Comparison of ENCODE assay signal across 20 mouse cellular contexts in genomic region chr6:90900302-90900701, GRCm38 (mm10).
DNase-seq lines count a peak whose midpoint lies in the region; ATAC-seq and TF ChIP-seq lines count a peak whose summit lies in the region.
"Had no signal": no experiment of that assay in that cellular context is flagged by ENCODE, and none has a peak within 500 bp of the region (broad histone marks: within the 10 kb centered on the region; RNA-seq: fewer than 3 reads in every experiment).

No protein-coding gene starts in this region.

- H3K4me3 ChIP-seq in midbrain, embryonic 11.5 days (ENCODE audit: low read depth, low read length): no peak overlapping the region
- no peak overlapping the region for H3K4me3 ChIP-seq in midbrain, postnatal 0 days (ENCODE audit: low read depth, low read length)
- H3K4me3 ChIP-seq in neural tube, embryonic 14.5 days (ENCODE audit: low read depth, low read length): no peak overlapping the region
- H3K4me3 ChIP-seq in neural tube, embryonic 15.5 days (replicated peaks): no peak overlapping the region
- H3K4me3 ChIP-seq: embryonic facial prominence, embryonic 10.5 days; embryonic facial prominence, embryonic 12.5 days; forebrain, embryonic 10.5 days; forebrain, embryonic 12.5 days had no signal

- TF ChIP-seq CTCF in midbrain, postnatal 0 days (IDR thresholded peaks at IDR 0.05): no peak

- no peak for ATAC-seq in midbrain, embryonic 11.5 days (ENCODE audit: low FRiP score)
- no peak for ATAC-seq in midbrain, postnatal 0 days (ENCODE audit: low FRiP score)
- peak; percentile 60; the same call in 1 of the 2 replicates for ATAC-seq in neural tube, embryonic 14.5 days (ENCODE audit: low read depth)
- no peak for ATAC-seq in neural tube, embryonic 15.5 days (ENCODE audit: low FRiP score)
- ATAC-seq in erythroid progenitor cell, adult 5-6 weeks (replicated peaks; ENCODE audit: low FRiP score, poor library complexity, severe bottlenecking): no peak
- ATAC-seq: activated CD4-positive, CD25-positive, alpha-beta regulatory T cell, adult 4 months; forebrain, embryonic 14.5 days; forebrain, embryonic 16.5 days had no signal

- H3K4me1 ChIP-seq in midbrain, embryonic 11.5 days (ENCODE audit: control insufficient read depth, insufficient read depth, low read length): no peaks in the 10 kb centered on the region
- no peaks in the 10 kb centered on the region for H3K4me1 ChIP-seq in midbrain, postnatal 0 days (ENCODE audit: insufficient read depth, low read length)
- 0 out of 2 replicates have a peak, but pooled peaks cover 2% of the 10 kb centered on the region for H3K4me1 ChIP-seq in neural tube, embryonic 14.5 days (ENCODE audit: control insufficient read depth, insufficient read depth, low read length)
- peaks cover 6% of the 10 kb centered on the region for H3K4me1 ChIP-seq in neural tube, embryonic 15.5 days
- H3K4me1 ChIP-seq: embryonic facial prominence, embryonic 10.5 days had no signal

- H3K27ac ChIP-seq in midbrain, embryonic 11.5 days (ENCODE audit: low read depth, low read length): no peak overlapping the region
- H3K27ac ChIP-seq in midbrain, postnatal 0 days (ENCODE audit: low read depth, low read length): no peak overlapping the region
- no peak overlapping the region for H3K27ac ChIP-seq in neural tube, embryonic 14.5 days (ENCODE audit: low read depth, low read length)
- no peak overlapping the region for H3K27ac ChIP-seq in neural tube, embryonic 15.5 days (replicated peaks)
- H3K27ac ChIP-seq: embryonic facial prominence, embryonic 10.5 days; embryonic facial prominence, embryonic 12.5 days; forebrain, embryonic 10.5 days; forebrain, embryonic 12.5 days had no signal

- WGBS in midbrain, embryonic 11.5 days: 76% methylated on average over 6 of the region's 6 CpGs
- WGBS in midbrain, postnatal 0 days: 63% methylated on average over 6 of the region's 6 CpGs
- 35% methylated on average over 6 of the region's 6 CpGs for WGBS in neural tube, embryonic 14.5 days
- 37% methylated on average over 6 of the region's 6 CpGs for WGBS in neural tube, embryonic 15.5 days

- no peak overlapping the region for H3K9ac ChIP-seq in midbrain, embryonic 11.5 days (ENCODE audit: low read length)
- H3K9ac ChIP-seq in midbrain, postnatal 0 days (replicated peaks; ENCODE audit: low read length, poor library complexity, severe bottlenecking): no peak overlapping the region
- no peak overlapping the region for H3K9ac ChIP-seq in neural tube, embryonic 14.5 days (replicated peaks; ENCODE audit: low read depth, low read length)
- no peak overlapping the region for H3K9ac ChIP-seq in neural tube, embryonic 15.5 days (replicated peaks)
- H3K9ac ChIP-seq: embryonic facial prominence, embryonic 12.5 days; forebrain, embryonic 12.5 days had no signal

- no peaks in the 10 kb centered on the region for H3K36me3 ChIP-seq in midbrain, embryonic 11.5 days (ENCODE audit: control insufficient read depth, insufficient read depth, low read length)
- H3K36me3 ChIP-seq in midbrain, postnatal 0 days (ENCODE audit: insufficient read depth, low read length): no peaks in the 10 kb centered on the region
- no peaks in the 10 kb centered on the region for H3K36me3 ChIP-seq in neural tube, embryonic 14.5 days (ENCODE audit: control insufficient read depth, insufficient read depth, low read length)
- no peaks in the 10 kb centered on the region for H3K36me3 ChIP-seq in neural tube, embryonic 15.5 days
- H3K36me3 ChIP-seq: embryonic facial prominence, embryonic 10.5 days; embryonic facial prominence, embryonic 12.5 days; forebrain, embryonic 10.5 days; forebrain, embryonic 12.5 days had no signal

- H3K4me2 ChIP-seq in midbrain, embryonic 11.5 days: no peak overlapping the region
- no peak overlapping the region for H3K4me2 ChIP-seq in midbrain, postnatal 0 days (ENCODE audit: low read depth, low read length, poor library complexity, severe bottlenecking)
- H3K4me2 ChIP-seq in neural tube, embryonic 14.5 days (ENCODE audit: low read depth, low read length): no peak overlapping the region
- no peak overlapping the region for H3K4me2 ChIP-seq in neural tube, embryonic 15.5 days
- H3K4me2 ChIP-seq: embryonic facial prominence, embryonic 12.5 days; forebrain, embryonic 12.5 days had no signal

- no peaks in the 10 kb centered on the region for H3K27me3 ChIP-seq in midbrain, embryonic 11.5 days (ENCODE audit: control insufficient read depth, insufficient read depth, low read length)
- no peaks in the 10 kb centered on the region for H3K27me3 ChIP-seq in midbrain, postnatal 0 days (ENCODE audit: insufficient read depth, low read length)
- no peaks in the 10 kb centered on the region for H3K27me3 ChIP-seq in neural tube, embryonic 14.5 days (ENCODE audit: control insufficient read depth, insufficient read depth, low read length)
- no peaks in the 10 kb centered on the region for H3K27me3 ChIP-seq in neural tube, embryonic 15.5 days (replicated peaks)

- peak; percentile 49 for DNase-seq in midbrain, embryonic 11.5 days (ENCODE audit: low spot score, missing footprints)
- DNase-seq in midbrain, postnatal 0 days (ENCODE audit: low spot score): no peak
- DNase-seq: adrenal gland, adult 8-10 months; adrenal gland, postnatal 14 days; adrenal gland, postnatal 36 days; cerebellum, adult 11-12 months; cerebellum, adult 2 months; cerebellum, adult 9-10 months; cerebellum, postnatal 10 days; cerebellum, postnatal 25 days had no signal

- no peaks in the 10 kb centered on the region for H3K9me3 ChIP-seq in midbrain, embryonic 11.5 days (ENCODE audit: control insufficient read depth, low read length)
- H3K9me3 ChIP-seq in midbrain, postnatal 0 days (ENCODE audit: low read length): no peaks in the 10 kb centered on the region
- no peaks in the 10 kb centered on the region for H3K9me3 ChIP-seq in neural tube, embryonic 14.5 days (ENCODE audit: control insufficient read depth, low read length)
- no peaks in the 10 kb centered on the region for H3K9me3 ChIP-seq in neural tube, embryonic 15.5 days (replicated peaks)
- H3K9me3 ChIP-seq: embryonic facial prominence, embryonic 10.5 days; embryonic facial prominence, embryonic 12.5 days; forebrain, embryonic 10.5 days; forebrain, embryonic 12.5 days had no signal
